Mouse (Mus musculus) hindbrain, postnatal 0 days (tissue): ENCODE data around the gene 4930562C15Rik. TPM values are rescaled to one million over a fixed set of nuclear protein-coding genes. Genes with fewer than 3 reads are reported as not detected.

ENCODE experiments used
- ATAC-seq: fragments of 200-750 bp; cut with Nextera tagmentation; 2 replicates; pipeline ENCODE4 v1.8.0; 2017; ENCODE audit warnings: mild to moderate bottlenecking, moderate TSS enrichment, moderate library complexity
- DNase-seq: peaks from one replicate; pipeline ENCODE4 v3.0.0-alpha.2; 2015; ENCODE audit warnings: low spot score
- H3K27ac ChIP-seq: fragments of 300-500 bp; sonication (generic); 2 replicates; pipeline ENCODE4 v1.5.1; 2014; ENCODE audit warnings: mild to moderate bottlenecking
- H3K27me3 ChIP-seq: fragments of 300-500 bp; sonication (generic); 2 replicates; pipeline ENCODE4 v1.6.1; 2014; ENCODE audit warnings: low read length, mixed read lengths; ENCODE audit not compliant: insufficient read depth
- H3K36me3 ChIP-seq: fragments of 300-500 bp; sonication (generic); 2 replicates; pipeline ENCODE4 v1.6.1; 2014; ENCODE audit warnings: low read length, mixed read lengths; ENCODE audit not compliant: insufficient read depth
- H3K4me1 ChIP-seq: fragments of 300-500 bp; sonication (generic); 2 replicates; pipeline ENCODE4 v1.6.1; 2014; ENCODE audit warnings: antibody characterized with exemption, low read length, mixed read lengths; ENCODE audit not compliant: insufficient read depth
- H3K4me2 ChIP-seq: fragments of 300-500 bp; sonication (generic); 2 replicates; pipeline ENCODE4 v1.6.1; 2014; ENCODE audit warnings: low read depth, mild to moderate bottlenecking, low read length, moderate library complexity, mixed read lengths
- H3K4me3 ChIP-seq: fragments of 300-500 bp; sonication (generic); 2 replicates; pipeline ENCODE4 v1.5.1; 2014; ENCODE audit warnings: low read length
- H3K9ac ChIP-seq: fragments of 300-500 bp; sonication (generic); replicated peaks from 2 replicates; pipeline ENCODE4 v1.6.1; 2014; ENCODE audit warnings: mild to moderate bottlenecking, low read length, moderate library complexity, mixed read lengths
- H3K9me3 ChIP-seq: fragments of 300-500 bp; sonication (generic); 2 replicates; pipeline ENCODE4 v1.6.1; 2016; ENCODE audit warnings: low read length, mixed read lengths
- CTCF ChIP-seq: IDR thresholded peaks from 2 replicates; pipeline ENCODE4 v1.5.1; 2016; ENCODE audit warnings: antibody characterized with exemption, control low read depth, low read depth
- WGBS: fragments of 180-500 bp; shearing (Covaris S2); extraction: QIAGEN DNeasy Blood & Tissue Kit; methylation state at CpG from one replicate; pipeline ENCODE4 v1.1.7; 2014; 5-methylcytosine and 5-hydroxymethylcytosine counted together
- polyA plus RNA-seq: library from polyadenylated mRNA; unstranded; fragments of >200 nt; fragmentation: Nextera tagmentation; extraction: Ambion mirVana; gene quantifications from 2 replicates; pipeline ENCODE4 v1.2.1, GENCODE M21; 2015
- total RNA-seq: library from RNA; depleted of rRNA; stranded (reverse); fragments of >200 nt; gene quantifications from 2 replicates; pipeline ENCODE4 v1.2.3, GENCODE M21; 2014; rRNA removed

The 4930562C15Rik gene
- total and polyA plus RNA-seq, 2 experiments from 2014 or later, result 0.31 TPM; not detected in 1

DNA sequence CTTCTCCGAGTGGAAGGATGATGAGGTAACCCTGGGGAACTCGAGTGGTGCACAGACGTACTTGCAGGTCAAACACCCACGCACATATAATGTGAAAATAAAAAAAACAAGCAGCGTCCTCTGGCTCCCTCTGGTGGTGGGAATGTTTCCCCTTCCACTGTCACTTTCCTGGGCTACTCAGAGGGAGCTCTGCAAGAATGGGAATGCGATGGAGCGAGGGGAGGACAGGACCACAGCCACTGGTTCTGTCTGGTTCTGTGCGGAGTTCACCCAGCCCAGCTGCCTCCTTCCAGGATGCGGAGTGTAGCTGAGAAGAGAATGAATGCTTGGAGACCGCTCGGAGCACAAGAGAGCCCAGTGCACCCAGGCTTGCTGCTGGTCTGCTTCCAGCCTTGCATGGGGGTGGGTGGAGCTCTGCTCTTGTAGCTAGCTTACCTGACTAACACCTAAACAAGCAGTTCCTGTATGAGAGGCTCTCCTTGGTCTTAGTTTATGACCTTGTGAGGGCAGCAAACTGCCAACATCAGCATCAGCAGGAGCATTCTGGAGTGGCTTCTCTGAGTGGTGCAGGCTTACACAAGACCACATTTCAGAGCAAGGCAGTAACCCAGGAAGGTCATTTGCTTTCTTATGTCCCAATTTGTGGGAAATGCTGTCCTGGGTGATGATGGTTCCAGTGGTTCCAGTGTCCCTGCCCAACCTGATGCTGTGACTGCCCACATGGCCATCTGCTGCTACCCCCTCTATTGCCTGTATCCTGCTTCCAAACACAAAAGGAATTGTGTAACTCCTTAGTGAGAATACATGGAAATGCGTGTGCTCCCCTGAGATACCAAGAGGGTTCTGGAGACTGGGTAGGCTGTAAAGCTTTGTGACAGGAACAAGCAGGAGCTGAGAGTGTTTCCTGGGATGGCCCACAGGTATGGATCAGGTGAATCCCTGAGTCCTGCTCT, 78.8 kb downstream of the 4930562C15Rik start:
- ATAC-seq (peak; percentile 69), DNase-seq (peak; percentile 81)
- H3K27me3 ChIP-seq, result no peaks in the 10 kb centered on the region
- H3K4me3 ChIP-seq, result no peak overlapping the region
- peaks cover 46% of the 10 kb centered on the region for H3K36me3 ChIP-seq
- H3K4me1 ChIP-seq, result no peaks in the 10 kb centered on the region
- H3K9me3 ChIP-seq, result no peaks in the 10 kb centered on the region
- H3K9ac ChIP-seq, result no peak overlapping the region
- peak overlapping the region; percentile 65; the same call in 1 of the 2 replicates for H3K27ac ChIP-seq
- TF ChIP-seq CTCF, result peak; percentile 98
- H3K4me2 ChIP-seq, result no peak overlapping the region
- 33% methylated on average over 12 of the region's 12 CpGs for WGBS

DNA sequence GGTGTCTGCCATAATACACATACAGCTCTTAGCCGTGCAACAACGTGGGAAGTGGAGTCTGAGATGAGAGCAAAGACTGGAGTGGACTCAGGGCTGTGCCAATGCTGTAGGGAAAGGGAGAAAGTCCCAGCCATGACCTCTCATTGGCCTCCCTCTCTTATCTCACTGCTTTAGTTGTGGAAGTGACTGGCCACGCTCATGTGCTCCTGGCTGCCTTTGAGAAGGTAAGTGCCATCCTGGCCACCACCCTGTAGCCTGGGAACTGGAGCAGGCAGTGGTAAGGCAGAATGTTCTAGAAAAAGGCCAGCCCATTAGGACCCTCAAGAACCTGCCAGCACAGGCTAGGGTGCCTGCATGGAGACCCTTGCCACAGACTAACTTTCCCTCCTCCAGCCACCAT, 80.7 kb downstream of the 4930562C15Rik start:
- Histone ChIP-seq H3K4me2 (no peak overlapping the region), H3K27ac (no peak overlapping the region), H3K27me3 (no peaks in the 10 kb centered on the region), H3K4me3 (no peak overlapping the region), H3K4me1 (no peaks in the 10 kb centered on the region), H3K36me3 (peaks cover 55% of the 10 kb centered on the region), H3K9me3 (no peaks in the 10 kb centered on the region), H3K9ac (no peak overlapping the region)
- TF ChIP-seq CTCF, result no peak
- ATAC-seq (no peak), DNase-seq (no peak)
- 92% methylated on average over 3 of the region's 3 CpGs for WGBS

DNA sequence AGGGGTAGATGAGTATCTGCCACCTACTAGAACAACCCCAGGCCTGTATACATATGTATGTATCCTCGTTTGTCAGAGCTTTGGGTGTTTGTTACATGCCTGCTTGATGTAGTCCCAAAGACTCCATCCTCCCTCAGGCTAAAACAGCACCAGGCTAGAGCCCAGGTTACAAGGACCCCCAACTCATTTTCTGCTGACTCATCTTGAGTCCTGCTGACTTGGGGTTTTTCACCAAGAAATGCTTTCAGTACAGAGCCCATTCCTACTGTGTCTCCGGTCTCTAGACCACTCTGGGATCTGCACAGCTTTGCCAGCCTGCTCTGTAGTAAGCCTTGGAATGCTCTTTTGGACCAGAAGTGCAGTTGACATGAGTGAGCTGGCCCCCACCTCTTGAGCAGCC, 81.4 kb downstream of the 4930562C15Rik start:
- WGBS, result 85% methylated on average over 2 of the region's 2 CpGs
- Histone ChIP-seq H3K9me3 (no peaks in the 10 kb centered on the region), H3K9ac (no peak overlapping the region), H3K4me3 (no peak overlapping the region), H3K4me2 (no peak overlapping the region), H3K36me3 (peaks cover 49% of the 10 kb centered on the region), H3K27ac (no peak overlapping the region), H3K27me3 (no peaks in the 10 kb centered on the region), H3K4me1 (no peaks in the 10 kb centered on the region)
- ATAC-seq (no peak), DNase-seq (no peak)
- TF ChIP-seq CTCF, result no peak

Other genes starting within 250 kb of the 4930562C15Rik start
- gene Glis2, start 240.7 kb upstream of the 4930562C15Rik start, total RNA-seq, result 25.8 and 28.2 TPM in 2 replicates
- 12.0 and 12.5 TPM in 2 replicates for gene Glis2, start 240.7 kb upstream of the 4930562C15Rik start, polyA plus RNA-seq
- gene Pam16, start 210.4 kb upstream of the 4930562C15Rik start, total RNA-seq, result 25.4 and 88.3 TPM in 2 replicates
- 135 and 140 TPM in 2 replicates for gene Pam16, start 210.4 kb upstream of the 4930562C15Rik start, polyA plus RNA-seq
- 18.4 and 18.8 TPM in 2 replicates for gene Vasn, start 195.5 kb upstream of the 4930562C15Rik start, total RNA-seq
- gene Vasn, start 195.5 kb upstream of the 4930562C15Rik start, polyA plus RNA-seq, result 6.1 and 7.3 TPM in 2 replicates
- gene Dnaja3, start 195.4 kb upstream of the 4930562C15Rik start, total RNA-seq, result 49.6 and 50.6 TPM in 2 replicates
- gene Dnaja3, start 195.4 kb upstream of the 4930562C15Rik start, polyA plus RNA-seq, result 52.9 and 54.3 TPM in 2 replicates
- gene Coro7, start 155.6 kb upstream of the 4930562C15Rik start, total RNA-seq, result 41.4 and 43.3 TPM in 2 replicates
- gene Coro7, start 155.6 kb upstream of the 4930562C15Rik start, polyA plus RNA-seq, result 29.1 and 30.2 TPM in 2 replicates
- 30.7 and 31.8 TPM in 2 replicates for gene Nmral1, start 116.1 kb upstream of the 4930562C15Rik start, total RNA-seq
- gene Nmral1, start 116.1 kb upstream of the 4930562C15Rik start, polyA plus RNA-seq, result 33.1 and 35.4 TPM in 2 replicates
- gene Hmox2, start 109.1 kb upstream of the 4930562C15Rik start, total RNA-seq, result 36.0 and 41.2 TPM in 2 replicates
- 93.4 and 101 TPM in 2 replicates for gene Hmox2, start 109.1 kb upstream of the 4930562C15Rik start, polyA plus RNA-seq
- gene Cdip1, start 45.1 kb upstream of the 4930562C15Rik start, total RNA-seq, result 147 and 148 TPM in 2 replicates
- 133 and 135 TPM in 2 replicates for gene Cdip1, start 45.1 kb upstream of the 4930562C15Rik start, polyA plus RNA-seq
- 37.6 and 38.8 TPM in 2 replicates for gene Ubald1, start 44.9 kb downstream of the 4930562C15Rik start, total RNA-seq
- gene Ubald1, start 44.9 kb downstream of the 4930562C15Rik start, polyA plus RNA-seq, result 66.3 and 66.6 TPM in 2 replicates
- gene Mgrn1, start 50.8 kb downstream of the 4930562C15Rik start, total RNA-seq, result 217 and 235 TPM in 2 replicates
- 123 and 126 TPM in 2 replicates for gene Mgrn1, start 50.8 kb downstream of the 4930562C15Rik start, polyA plus RNA-seq
- 29.8 and 43.0 TPM in 2 replicates for gene Nudt16l1, start 103.3 kb downstream of the 4930562C15Rik start, total RNA-seq
- 119 and 121 TPM in 2 replicates for gene Nudt16l1, start 103.3 kb downstream of the 4930562C15Rik start, polyA plus RNA-seq
- 35.0 and 47.7 TPM in 2 replicates for gene Anks3, start 128.8 kb downstream of the 4930562C15Rik start, total RNA-seq
- 38.0 and 44.1 TPM in 2 replicates for gene Anks3, start 128.8 kb downstream of the 4930562C15Rik start, polyA plus RNA-seq
- gene Sept12, start 162.4 kb downstream of the 4930562C15Rik start, total RNA-seq, result not detected in 2 replicates
- not detected in 2 replicates for gene Sept12, start 162.4 kb downstream of the 4930562C15Rik start, polyA plus RNA-seq
- gene Smim22, start 171.9 kb downstream of the 4930562C15Rik start, total RNA-seq, result not detected in 2 replicates
- gene Smim22, start 171.9 kb downstream of the 4930562C15Rik start, polyA plus RNA-seq, result 6.5 and 6.6 TPM in 2 replicates
- 105 and 126 TPM in 2 replicates for gene Rogdi, start 178.1 kb downstream of the 4930562C15Rik start, total RNA-seq
- 142 and 148 TPM in 2 replicates for gene Rogdi, start 178.1 kb downstream of the 4930562C15Rik start, polyA plus RNA-seq
- gene Glyr1, start 214.4 kb downstream of the 4930562C15Rik start, total RNA-seq, result 154 and 161 TPM in 2 replicates
- gene Glyr1, start 214.4 kb downstream of the 4930562C15Rik start, polyA plus RNA-seq, result 136 and 139 TPM in 2 replicates
- 28.9 and 29.8 TPM in 2 replicates for gene Ubn1, start 214.6 kb downstream of the 4930562C15Rik start, total RNA-seq
- gene Ubn1, start 214.6 kb downstream of the 4930562C15Rik start, polyA plus RNA-seq, result 7.3 and 8.2 TPM in 2 replicates